Mouse (Mus musculus): ENCODE data around the gene Chrm3. TPM values are rescaled to one million over a fixed set of nuclear protein-coding genes. Genes with fewer than 3 reads are reported as not detected.
A peak's percentile ranks its signal among the peaks of the same experiment; 100 is the strongest.

The Chrm3 gene
- polyA plus RNA-seq, 1 experiment, result 36.0 TPM

- no peak overlapping the region for H3K4me3 ChIP-seq (ENCODE audit: insufficient read depth, low read length)
- no peak overlapping the region for H3K27ac ChIP-seq (ENCODE audit: insufficient read depth, low read length)
- no peaks in the 10 kb centered on the region for H3K4me1 ChIP-seq (ENCODE audit: control insufficient read depth, insufficient read depth, low read length)
- no peak for TF ChIP-seq CTCF (IDR thresholded peaks at IDR 0.05; ENCODE audit: extremely low read depth, insufficient read depth, low read length)
- TF ChIP-seq POLR2A (IDR thresholded peaks at IDR 0.05; ENCODE audit: extremely low read depth, insufficient read depth, low read length), result no peak
Observed at GRCm38 (mm10) chr13:9897231-9897630, 463.4 kb downstream of the Chrm3 start.

GRCm38 (mm10) chr13:9895045-9895625, 465.5 kb downstream of the Chrm3 start:
- Histone ChIP-seq H3K4me3 (ENCODE audit: insufficient read depth, low read length) (no peak overlapping the region), H3K27ac (ENCODE audit: insufficient read depth, low read length) (no peak overlapping the region), H3K4me1 (ENCODE audit: control insufficient read depth, insufficient read depth, low read length) (peaks cover 6% of the 10 kb centered on the region)
- no peak for TF ChIP-seq CTCF (IDR thresholded peaks at IDR 0.05; ENCODE audit: extremely low read depth, insufficient read depth, low read length)
- no peak for TF ChIP-seq POLR2A (IDR thresholded peaks at IDR 0.05; ENCODE audit: extremely low read depth, insufficient read depth, low read length)

GRCm38 (mm10) chr13:9891088-9891487, 469.6 kb downstream of the Chrm3 start:
- Histone ChIP-seq H3K4me3 (ENCODE audit: insufficient read depth, low read length) (no peak overlapping the region), H3K27ac (ENCODE audit: insufficient read depth, low read length) (no peak overlapping the region), H3K4me1 (ENCODE audit: control insufficient read depth, insufficient read depth, low read length) (peaks cover 6% of the 10 kb centered on the region)
- no peak for TF ChIP-seq CTCF (IDR thresholded peaks at IDR 0.05; ENCODE audit: extremely low read depth, insufficient read depth, low read length)
- no peak for TF ChIP-seq POLR2A (IDR thresholded peaks at IDR 0.05; ENCODE audit: extremely low read depth, insufficient read depth, low read length)

DNA sequence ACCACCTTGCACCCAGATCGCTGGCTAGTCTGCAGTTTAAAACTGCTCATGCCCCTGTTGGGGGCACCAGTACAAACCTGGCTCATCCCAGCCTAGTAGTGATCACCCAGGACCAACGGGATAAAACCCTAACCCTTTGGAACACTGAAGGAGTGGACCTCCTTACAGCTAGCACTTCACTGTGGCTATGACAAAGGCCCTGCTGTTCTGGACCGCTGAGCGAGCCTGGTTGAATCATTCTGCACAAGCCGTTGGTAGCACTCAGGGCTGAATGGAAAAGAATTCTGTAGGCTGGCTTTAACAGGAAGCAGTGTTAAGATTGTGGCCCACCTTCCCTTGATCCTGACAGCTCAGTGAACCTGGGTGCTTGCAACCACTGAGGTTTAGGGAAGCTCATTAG, 470.2 kb downstream of the Chrm3 start:
- Histone ChIP-seq H3K4me1 (ENCODE audit: control insufficient read depth, insufficient read depth, low read length) (peaks cover 6% of the 10 kb centered on the region), H3K4me3 (ENCODE audit: insufficient read depth, low read length) (no peak overlapping the region), H3K27ac (ENCODE audit: insufficient read depth, low read length) (no peak overlapping the region)
- no peak for TF ChIP-seq CTCF (IDR thresholded peaks at IDR 0.05; ENCODE audit: extremely low read depth, insufficient read depth, low read length)
- TF ChIP-seq POLR2A (IDR thresholded peaks at IDR 0.05; ENCODE audit: extremely low read depth, insufficient read depth, low read length), result no peak

DNA sequence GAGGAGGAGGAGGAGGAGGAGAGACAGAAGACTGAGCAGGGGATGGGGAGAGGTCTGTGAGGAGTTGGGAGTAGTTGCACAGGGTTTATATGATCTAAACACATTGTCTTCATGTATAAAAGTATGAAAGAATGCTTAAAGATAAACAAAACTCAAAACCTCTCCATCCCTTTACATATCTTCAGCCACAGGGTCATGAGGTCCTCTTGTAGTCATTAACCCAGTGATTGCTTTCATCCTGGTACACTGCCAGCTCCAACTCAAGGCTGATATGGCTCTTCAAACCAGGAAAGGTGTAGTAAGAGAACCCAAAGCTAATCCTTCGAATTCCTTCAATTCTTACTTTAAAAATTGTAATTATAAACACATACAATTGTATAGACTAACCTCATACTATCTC, 470.7 kb downstream of the Chrm3 start:
- Histone ChIP-seq H3K27ac (ENCODE audit: insufficient read depth, low read length) (no peak overlapping the region), H3K4me3 (ENCODE audit: insufficient read depth, low read length) (no peak overlapping the region), H3K4me1 (ENCODE audit: control insufficient read depth, insufficient read depth, low read length) (peaks cover 6% of the 10 kb centered on the region)
- no peak for TF ChIP-seq POLR2A (IDR thresholded peaks at IDR 0.05; ENCODE audit: extremely low read depth, insufficient read depth, low read length)
- TF ChIP-seq CTCF (IDR thresholded peaks at IDR 0.05; ENCODE audit: extremely low read depth, insufficient read depth, low read length), result no peak

DNA sequence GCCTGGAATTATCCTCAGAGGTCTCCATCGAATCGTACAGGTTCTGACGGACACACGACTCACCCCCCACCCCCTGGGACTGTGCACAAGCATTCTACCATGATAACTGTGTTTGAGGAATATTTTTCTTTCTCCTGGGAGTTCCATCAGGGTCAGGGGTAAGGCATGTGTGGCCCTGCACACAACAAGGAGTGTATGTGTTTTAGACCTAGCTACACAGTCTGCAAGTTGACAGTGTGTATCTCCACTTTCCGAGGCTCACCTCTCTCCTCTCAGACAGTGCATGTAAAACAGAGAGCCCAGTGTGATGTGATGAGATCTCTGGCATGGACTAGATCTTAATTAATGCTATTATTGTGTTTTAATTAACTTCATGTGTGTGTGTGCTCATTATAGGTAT, 472.4 kb downstream of the Chrm3 start:
- Histone ChIP-seq H3K4me1 (ENCODE audit: control insufficient read depth, insufficient read depth, low read length) (peaks cover 6% of the 10 kb centered on the region), H3K27ac (ENCODE audit: insufficient read depth, low read length) (no peak overlapping the region), H3K4me3 (ENCODE audit: insufficient read depth, low read length) (no peak overlapping the region)
- TF ChIP-seq POLR2A (IDR thresholded peaks at IDR 0.05; ENCODE audit: extremely low read depth, insufficient read depth, low read length) (no peak), CTCF (IDR thresholded peaks at IDR 0.05; ENCODE audit: extremely low read depth, insufficient read depth, low read length) (no peak)

- Histone ChIP-seq H3K4me3 (ENCODE audit: insufficient read depth, low read length) (no peak overlapping the region), H3K27ac (ENCODE audit: insufficient read depth, low read length) (no peak overlapping the region), H3K4me1 (ENCODE audit: control insufficient read depth, insufficient read depth, low read length) (peaks cover 6% of the 10 kb centered on the region)
- TF ChIP-seq POLR2A (IDR thresholded peaks at IDR 0.05; ENCODE audit: extremely low read depth, insufficient read depth, low read length), result no peak
- TF ChIP-seq CTCF (IDR thresholded peaks at IDR 0.05; ENCODE audit: extremely low read depth, insufficient read depth, low read length), result no peak
Observed at GRCm38 (mm10) chr13:9887261-9887660, 473.4 kb downstream of the Chrm3 start.

DNA sequence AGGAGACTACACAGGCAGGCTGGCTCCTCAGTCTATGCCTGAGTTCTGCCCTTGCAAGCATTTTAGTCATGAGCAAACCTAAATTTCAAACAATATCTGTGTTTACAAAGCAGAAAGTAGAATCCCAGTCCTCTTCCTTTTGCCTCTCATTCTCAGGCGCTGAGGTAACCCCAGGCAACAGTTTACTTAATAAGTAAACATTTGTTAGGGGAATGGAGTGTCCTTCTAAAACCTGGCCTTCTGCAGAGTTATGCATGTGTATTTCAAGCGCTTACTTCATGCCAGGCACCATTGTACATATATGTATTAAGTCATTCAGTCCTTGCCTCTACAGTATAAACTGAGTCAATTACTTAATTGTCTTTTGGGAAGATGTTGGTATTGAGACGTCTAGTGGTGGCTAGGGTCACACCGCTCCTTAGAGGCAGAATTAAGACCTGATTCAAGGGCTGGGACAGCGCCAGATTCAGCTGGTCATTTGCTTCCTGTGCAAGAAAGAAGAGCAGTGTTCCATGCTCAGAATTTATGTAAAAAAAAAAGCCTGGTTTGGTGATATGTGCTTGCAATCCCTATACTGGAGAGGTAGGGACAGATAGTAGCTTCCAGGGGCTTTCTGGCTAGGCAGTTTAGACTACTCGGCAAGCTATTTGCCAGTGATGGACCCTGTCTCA, 474.0 kb downstream of the Chrm3 start:
- H3K4me3 ChIP-seq (ENCODE audit: insufficient read depth, low read length), result no peak overlapping the region
- H3K4me1 ChIP-seq (ENCODE audit: control insufficient read depth, insufficient read depth, low read length), result peaks cover 6% of the 10 kb centered on the region
- TF ChIP-seq POLR2A (IDR thresholded peaks at IDR 0.05; ENCODE audit: extremely low read depth, insufficient read depth, low read length), result no peak
- TF ChIP-seq CTCF (IDR thresholded peaks at IDR 0.05; ENCODE audit: extremely low read depth, insufficient read depth, low read length), result no peak
- no peak overlapping the region for H3K27ac ChIP-seq (ENCODE audit: insufficient read depth, low read length)

GRCm38 (mm10) chr13:9882362-9883282, 478.0 kb downstream of the Chrm3 start:
- TF ChIP-seq POLR2A (IDR thresholded peaks at IDR 0.05; ENCODE audit: extremely low read depth, insufficient read depth, low read length) (no peak), CTCF (IDR thresholded peaks at IDR 0.05; ENCODE audit: extremely low read depth, insufficient read depth, low read length) (peak; percentile 74)
- Histone ChIP-seq H3K27ac (ENCODE audit: insufficient read depth, low read length) (no peak overlapping the region), H3K4me1 (ENCODE audit: control insufficient read depth, insufficient read depth, low read length) (no peaks in the 10 kb centered on the region; the same call in 1 of the 2 replicates)

More at GRCm38 (mm10) chr13:9882362-9883282, 478.0 kb downstream of the Chrm3 start:
- H3K4me3 ChIP-seq (ENCODE audit: insufficient read depth, low read length), result no peak overlapping the region
